Mouse (Mus musculus): Measurements from ENCODE around the gene Plekhs1. TPM values are rescaled to one million over a fixed set of nuclear protein-coding genes. Genes with fewer than 3 reads are reported as not detected.
A peak's percentile ranks its signal among the peaks of the same experiment; 100 is the strongest.

Plekhs1 gene
- polyA plus RNA-seq, 1 experiment from 2014 or later: 0.90 TPM

- no peak for ATAC-seq (ENCODE audit: low FRiP score, low TSS enrichment)
- Histone ChIP-seq H3K4me3 (ENCODE audit: low read length) (no peak overlapping the region), H3K9me3 (ENCODE audit: low read length) (no peaks in the 10 kb centered on the region)
Observed at GRCm38 (mm10) chr19:56474869-56475550, 13.6 kb downstream of the Plekhs1 start.

GRCm38 (mm10) chr19:56476546-56476945 lies 15.1 kb downstream of the Plekhs1 start:
- Histone ChIP-seq H3K4me1 (ENCODE audit: insufficient read depth, low read length) (no peaks in the 10 kb centered on the region), H3K9ac (replicated peaks; ENCODE audit: low read length) (no peak overlapping the region), H3K4me3 (ENCODE audit: low read length) (no peak overlapping the region), H3K4me2 (replicated peaks; ENCODE audit: low read depth, low read length) (no peak overlapping the region), H3K27me3 (ENCODE audit: insufficient read depth, low read length) (0 out of 2 replicates have a peak, but pooled peaks cover 3% of the 10 kb centered on the region), H3K9me3 (ENCODE audit: low read length) (no peaks in the 10 kb centered on the region), H3K36me3 (ENCODE audit: insufficient read depth, low read length) (no peaks in the 10 kb centered on the region), H3K27ac (ENCODE audit: low read length) (no peak overlapping the region)
- 37% methylated on average over 2 of the region's 2 CpGs for WGBS
- no peak for ATAC-seq (ENCODE audit: low FRiP score, low TSS enrichment)

More at GRCm38 (mm10) chr19:56474869-56475550, 13.6 kb downstream of the Plekhs1 start:
- no peak overlapping the region for H3K27ac ChIP-seq (ENCODE audit: low read length)
- no peaks in the 10 kb centered on the region for H3K36me3 ChIP-seq (ENCODE audit: insufficient read depth, low read length)
- 0 out of 2 replicates have a peak, but pooled peaks cover 3% of the 10 kb centered on the region for H3K27me3 ChIP-seq (ENCODE audit: insufficient read depth, low read length)
- 59% methylated on average over 19 of the region's 19 CpGs for WGBS
- H3K4me1 ChIP-seq (ENCODE audit: insufficient read depth, low read length): no peaks in the 10 kb centered on the region
- peak overlapping the region; percentile 28; the same call in 1 of the 2 replicates for H3K4me2 ChIP-seq (replicated peaks; ENCODE audit: low read depth, low read length)
- H3K9ac ChIP-seq (replicated peaks; ENCODE audit: low read length): no peak overlapping the region

GRCm38 (mm10) chr19:56477253-56477652 lies 15.8 kb downstream of the Plekhs1 start:
- Histone ChIP-seq H3K9ac (replicated peaks; ENCODE audit: low read length) (no peak overlapping the region), H3K27me3 (ENCODE audit: insufficient read depth, low read length) (0 out of 2 replicates have a peak, but pooled peaks cover 3% of the 10 kb centered on the region), H3K27ac (ENCODE audit: low read length) (no peak overlapping the region), H3K9me3 (ENCODE audit: low read length) (no peaks in the 10 kb centered on the region), H3K4me3 (ENCODE audit: low read length) (no peak overlapping the region), H3K4me2 (replicated peaks; ENCODE audit: low read depth, low read length) (no peak overlapping the region), H3K36me3 (ENCODE audit: insufficient read depth, low read length) (no peaks in the 10 kb centered on the region), H3K4me1 (ENCODE audit: insufficient read depth, low read length) (no peaks in the 10 kb centered on the region)
- ATAC-seq (ENCODE audit: low FRiP score, low TSS enrichment): no peak
- 90% methylated on average over 5 of the region's 5 CpGs for WGBS

- 0 out of 2 replicates have a peak, but pooled peaks cover under 1% of the 10 kb centered on the region for H3K27me3 ChIP-seq (ENCODE audit: insufficient read depth, low read length)
- 48% methylated on average over 3 of the region's 3 CpGs for WGBS
- no peak overlapping the region for H3K4me2 ChIP-seq (replicated peaks; ENCODE audit: low read depth, low read length)
- no peak overlapping the region for H3K27ac ChIP-seq (ENCODE audit: low read length)
- no peaks in the 10 kb centered on the region for H3K9me3 ChIP-seq (ENCODE audit: low read length)
- no peak overlapping the region for H3K9ac ChIP-seq (replicated peaks; ENCODE audit: low read length)
- no peaks in the 10 kb centered on the region for H3K36me3 ChIP-seq (ENCODE audit: insufficient read depth, low read length)
- H3K4me1 ChIP-seq (ENCODE audit: insufficient read depth, low read length): no peaks in the 10 kb centered on the region
- ATAC-seq (ENCODE audit: low FRiP score, low TSS enrichment): no peak
- H3K4me3 ChIP-seq (ENCODE audit: low read length): no peak overlapping the region
Observed at GRCm38 (mm10) chr19:56477832-56478231, 16.4 kb downstream of the Plekhs1 start.

GRCm38 (mm10) chr19:56484630-56485375 lies 23.4 kb downstream of the Plekhs1 start:
- Histone ChIP-seq H3K4me1 (ENCODE audit: insufficient read depth, low read length) (peaks cover 16% of the 10 kb centered on the region), H3K4me2 (replicated peaks; ENCODE audit: low read depth, low read length) (no peak overlapping the region; the same call in 1 of the 2 replicates), H3K36me3 (ENCODE audit: insufficient read depth, low read length) (no peaks in the 10 kb centered on the region), H3K4me3 (ENCODE audit: low read length) (no peak overlapping the region), H3K27me3 (ENCODE audit: insufficient read depth, low read length) (no peaks in the 10 kb centered on the region), H3K27ac (ENCODE audit: low read length) (peak overlapping the region; percentile 26), H3K9me3 (ENCODE audit: low read length) (no peaks in the 10 kb centered on the region), H3K9ac (replicated peaks; ENCODE audit: low read length) (no peak overlapping the region)
- ATAC-seq (ENCODE audit: low FRiP score, low TSS enrichment): no peak
- 34% methylated on average over 13 of the region's 13 CpGs for WGBS

GRCm38 (mm10) chr19:56485376-56486271 lies 24.2 kb downstream of the Plekhs1 start:
- Histone ChIP-seq H3K4me2 (replicated peaks; ENCODE audit: low read depth, low read length) (no peak overlapping the region; the same call in 1 of the 2 replicates), H3K9me3 (ENCODE audit: low read length) (no peaks in the 10 kb centered on the region), H3K9ac (replicated peaks; ENCODE audit: low read length) (no peak overlapping the region), H3K4me3 (ENCODE audit: low read length) (no peak overlapping the region), H3K4me1 (ENCODE audit: insufficient read depth, low read length) (peaks cover 16% of the 10 kb centered on the region), H3K36me3 (ENCODE audit: insufficient read depth, low read length) (no peaks in the 10 kb centered on the region), H3K27ac (ENCODE audit: low read length) (peak overlapping the region; percentile 26), H3K27me3 (ENCODE audit: insufficient read depth, low read length) (no peaks in the 10 kb centered on the region)
- 43% methylated on average over 13 of the region's 13 CpGs for WGBS
- ATAC-seq (ENCODE audit: low FRiP score, low TSS enrichment): peak; percentile 67

GRCm38 (mm10) chr19:56486926-56487325 lies 25.5 kb downstream of the Plekhs1 start:
- H3K9ac ChIP-seq (replicated peaks; ENCODE audit: low read length): no peak overlapping the region
- H3K4me1 ChIP-seq (ENCODE audit: insufficient read depth, low read length): peaks cover 16% of the 10 kb centered on the region
- no peak overlapping the region for H3K4me2 ChIP-seq (replicated peaks; ENCODE audit: low read depth, low read length)
- no peak for ATAC-seq (ENCODE audit: low FRiP score, low TSS enrichment)
- WGBS: 64% methylated on average over 7 of the region's 7 CpGs
- H3K27ac ChIP-seq (ENCODE audit: low read length): no peak overlapping the region
- H3K36me3 ChIP-seq (ENCODE audit: insufficient read depth, low read length): no peaks in the 10 kb centered on the region
- no peaks in the 10 kb centered on the region for H3K27me3 ChIP-seq (ENCODE audit: insufficient read depth, low read length)
- H3K9me3 ChIP-seq (ENCODE audit: low read length): no peaks in the 10 kb centered on the region
- H3K4me3 ChIP-seq (ENCODE audit: low read length): no peak overlapping the region

- H3K9me3 ChIP-seq (ENCODE audit: low read length): no peaks in the 10 kb centered on the region
Observed at GRCm38 (mm10) chr19:56487339-56487738, 25.9 kb downstream of the Plekhs1 start.

GRCm38 (mm10) chr19:56489601-56490000 lies 28.2 kb downstream of the Plekhs1 start:
- Histone ChIP-seq H3K36me3 (ENCODE audit: insufficient read depth, low read length) (no peaks in the 10 kb centered on the region), H3K9ac (replicated peaks; ENCODE audit: low read length) (no peak overlapping the region), H3K27ac (ENCODE audit: low read length) (no peak overlapping the region), H3K4me1 (ENCODE audit: insufficient read depth, low read length) (peaks cover 12% of the 10 kb centered on the region), H3K4me3 (ENCODE audit: low read length) (no peak overlapping the region), H3K27me3 (ENCODE audit: insufficient read depth, low read length) (no peaks in the 10 kb centered on the region), H3K4me2 (replicated peaks; ENCODE audit: low read depth, low read length) (no peak overlapping the region), H3K9me3 (ENCODE audit: low read length) (no peaks in the 10 kb centered on the region)
- no peak for ATAC-seq (ENCODE audit: low FRiP score, low TSS enrichment)
- WGBS: 73% methylated on average over 6 of the region's 6 CpGs

More at GRCm38 (mm10) chr19:56487339-56487738, 25.9 kb downstream of the Plekhs1 start:
- 97% methylated on average over 2 of the region's 2 CpGs for WGBS
- Histone ChIP-seq H3K4me3 (ENCODE audit: low read length) (no peak overlapping the region), H3K4me1 (ENCODE audit: insufficient read depth, low read length) (peaks cover 16% of the 10 kb centered on the region), H3K27ac (ENCODE audit: low read length) (no peak overlapping the region), H3K9ac (replicated peaks; ENCODE audit: low read length) (no peak overlapping the region), H3K36me3 (ENCODE audit: insufficient read depth, low read length) (no peaks in the 10 kb centered on the region), H3K4me2 (replicated peaks; ENCODE audit: low read depth, low read length) (no peak overlapping the region), H3K27me3 (ENCODE audit: insufficient read depth, low read length) (no peaks in the 10 kb centered on the region)
- ATAC-seq (ENCODE audit: low FRiP score, low TSS enrichment): no peak
